Mouse (Mus musculus) adrenal gland, adult 2 months (tissue): Measurements from ENCODE around the gene Tjp3. TPM values are rescaled to one million over a fixed set of nuclear protein-coding genes. Genes with fewer than 3 reads are reported as not detected.

ENCODE experiments used
- DNase-seq: peaks from one replicate; pipeline ENCODE4 v3.0.0; 2021
- polyA plus RNA-seq: library from polyadenylated mRNA; depleted of rRNA; stranded (reverse); fragments of >200 nt; gene quantifications from 2 replicates; pipeline ENCODE4 v1.2.3, GENCODE M21; 2012
- total RNA-seq, 2 experiments: library from RNA; stranded (reverse); gene quantifications; 2 replicates each; pipeline ENCODE4 v1.2.3; 2021

Tjp3 gene
- total and polyA plus RNA-seq, 3 experiments, result 0.41 to 0.92 (median 0.72) TPM

DNA sequence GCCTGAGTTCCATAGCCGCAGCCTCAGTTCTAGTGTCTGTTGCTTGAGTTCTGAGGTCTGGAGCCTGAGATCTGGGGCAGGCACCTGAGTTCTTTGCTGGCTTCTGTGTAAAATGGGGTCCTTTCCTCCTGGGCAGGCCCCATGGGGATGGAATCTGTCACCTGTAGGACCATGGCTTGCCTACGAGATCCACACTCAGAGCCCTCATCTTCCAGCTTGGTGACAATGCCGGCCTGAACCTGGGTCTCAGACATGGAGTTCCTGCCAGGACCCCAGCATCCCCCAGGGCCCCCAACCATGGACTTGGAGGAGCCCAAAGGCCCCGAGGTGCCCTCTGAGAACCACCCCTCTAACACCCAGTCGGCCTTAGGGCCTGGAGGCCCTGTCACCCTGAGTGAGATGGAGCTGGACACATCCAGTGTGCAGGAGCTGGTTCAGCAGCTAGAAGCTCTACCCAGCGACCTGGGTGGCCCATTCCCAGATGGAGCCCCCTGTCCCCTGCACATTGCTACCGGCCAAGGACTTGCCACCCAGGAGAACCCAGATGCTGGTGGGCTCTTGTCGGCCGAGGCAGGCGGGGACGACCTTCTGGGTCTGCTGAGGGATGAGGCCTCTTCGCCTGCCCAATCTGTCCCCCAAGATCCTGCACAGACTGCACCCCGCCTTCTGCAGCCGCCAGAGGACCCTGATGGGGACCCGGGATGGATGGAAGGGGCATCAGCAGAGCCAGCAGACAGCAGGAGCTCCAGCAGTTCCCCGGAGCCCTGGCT lies 22.6 kb downstream of the Tjp3 start:
- DNase-seq, result no peak

DNA sequence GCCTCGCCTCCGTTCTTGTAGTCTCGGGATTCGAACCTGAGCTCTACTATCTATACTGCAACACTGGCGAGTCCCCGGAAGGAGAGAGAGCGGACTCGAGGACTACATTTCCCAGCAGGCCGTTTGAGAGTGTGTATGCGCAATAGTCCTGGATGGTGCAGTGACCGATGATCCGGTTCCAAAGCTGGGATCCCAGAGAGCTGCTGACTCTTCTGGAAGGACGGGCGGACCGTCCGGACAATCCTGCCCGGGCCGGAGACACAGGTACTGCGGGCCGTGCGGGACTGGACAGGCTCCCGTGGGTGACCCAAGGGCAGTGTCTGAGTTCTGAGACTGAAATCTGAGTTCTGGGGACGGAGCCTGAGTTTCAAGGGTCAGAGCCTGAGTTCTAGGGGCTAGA lies 23.3 kb downstream of the Tjp3 start:
- DNase-seq, result peak; percentile 91

DNA sequence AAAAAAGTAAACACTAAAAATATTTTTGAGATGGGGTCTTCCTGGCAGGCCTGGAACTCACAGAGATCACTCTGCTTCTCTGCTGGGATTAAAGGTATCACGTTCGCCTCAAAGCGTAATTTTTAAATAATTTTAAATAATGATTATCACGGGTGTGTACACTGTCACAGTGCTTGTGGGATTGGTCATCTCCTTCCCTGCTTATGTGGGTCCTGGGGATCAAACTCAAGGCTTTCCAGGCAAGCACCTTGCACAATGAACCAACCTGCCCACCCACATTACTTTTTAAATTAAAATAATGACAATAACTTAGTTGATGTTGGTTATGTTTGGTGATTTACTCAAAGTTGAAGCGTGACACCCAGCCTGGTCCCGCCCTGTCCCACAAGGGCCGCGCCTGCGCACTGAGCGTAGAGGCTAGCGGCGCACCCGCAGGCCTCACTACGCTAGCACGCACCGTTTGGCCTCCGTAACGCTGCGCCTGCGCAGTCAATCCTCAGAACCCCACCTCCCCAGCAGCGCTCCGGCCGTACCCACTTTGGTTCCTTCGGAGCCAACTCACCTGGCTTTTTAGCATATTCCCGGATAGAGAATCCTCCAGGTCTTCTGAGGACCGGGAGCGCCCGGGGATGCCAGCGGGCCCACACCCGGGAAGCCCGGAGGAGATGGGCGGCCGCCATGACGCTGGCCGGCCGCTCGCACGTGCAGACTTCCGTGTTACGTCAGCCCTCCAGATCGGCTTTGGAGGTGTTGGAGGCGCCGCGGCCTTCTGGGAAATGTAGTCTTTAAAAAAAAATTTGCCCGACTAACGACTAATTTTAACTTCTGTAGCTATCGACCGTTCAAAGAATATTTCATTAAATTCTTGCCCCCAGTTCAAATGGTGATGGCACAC lies 24.9 kb downstream of the Tjp3 start, which contains the start of the genes Mrpl54 and Apba3:
TSS of gene Mrpl54 (minus strand) at position 724 of the 895 bp plus-strand sequence.
TSS of gene Apba3 (plus strand) at position 750 of the 895 bp plus-strand sequence.
- DNase-seq, result peak; percentile 97

DNA sequence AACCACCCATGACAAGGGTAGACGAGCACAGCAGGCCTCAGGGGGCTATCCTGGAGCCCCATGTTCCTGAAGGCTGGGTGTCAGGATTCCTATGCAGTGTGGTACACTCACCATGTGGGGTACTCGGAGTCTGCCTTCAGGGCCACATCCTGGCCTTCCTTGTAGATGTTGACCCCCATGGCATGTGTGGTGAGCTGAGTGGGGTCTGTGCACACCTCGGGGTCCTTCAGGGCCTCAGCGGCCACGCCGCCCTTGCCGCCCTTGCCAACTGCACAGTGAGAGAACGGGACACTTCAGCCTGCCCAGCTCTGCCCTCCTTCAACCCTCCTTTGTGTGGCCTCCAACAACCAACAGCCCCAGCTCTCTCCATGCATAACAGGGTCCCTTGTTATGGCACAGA lies 25.8 kb downstream of the Tjp3 start:
- DNase-seq, result no peak

DNA sequence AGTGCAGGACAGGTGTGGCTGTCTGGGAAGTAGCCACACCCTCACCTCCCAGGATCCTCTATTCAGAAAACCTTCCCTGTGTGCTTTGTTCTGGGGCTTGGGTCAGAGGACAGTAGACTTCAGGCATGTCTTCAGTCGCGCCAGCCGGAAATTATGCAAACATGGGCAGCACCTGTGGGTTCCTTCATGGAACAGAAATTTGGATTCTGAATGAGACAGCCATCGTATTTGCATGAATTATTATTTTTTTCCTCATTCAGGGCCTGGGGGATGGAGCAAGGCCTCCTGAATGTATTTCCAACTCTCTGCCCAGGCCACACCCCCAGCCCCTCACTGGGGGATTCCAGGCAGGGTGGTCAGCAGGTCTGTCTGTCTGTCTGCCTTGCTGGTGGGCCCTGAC lies 30.4 kb downstream of the Tjp3 start:
- DNase-seq, result no peak

DNA sequence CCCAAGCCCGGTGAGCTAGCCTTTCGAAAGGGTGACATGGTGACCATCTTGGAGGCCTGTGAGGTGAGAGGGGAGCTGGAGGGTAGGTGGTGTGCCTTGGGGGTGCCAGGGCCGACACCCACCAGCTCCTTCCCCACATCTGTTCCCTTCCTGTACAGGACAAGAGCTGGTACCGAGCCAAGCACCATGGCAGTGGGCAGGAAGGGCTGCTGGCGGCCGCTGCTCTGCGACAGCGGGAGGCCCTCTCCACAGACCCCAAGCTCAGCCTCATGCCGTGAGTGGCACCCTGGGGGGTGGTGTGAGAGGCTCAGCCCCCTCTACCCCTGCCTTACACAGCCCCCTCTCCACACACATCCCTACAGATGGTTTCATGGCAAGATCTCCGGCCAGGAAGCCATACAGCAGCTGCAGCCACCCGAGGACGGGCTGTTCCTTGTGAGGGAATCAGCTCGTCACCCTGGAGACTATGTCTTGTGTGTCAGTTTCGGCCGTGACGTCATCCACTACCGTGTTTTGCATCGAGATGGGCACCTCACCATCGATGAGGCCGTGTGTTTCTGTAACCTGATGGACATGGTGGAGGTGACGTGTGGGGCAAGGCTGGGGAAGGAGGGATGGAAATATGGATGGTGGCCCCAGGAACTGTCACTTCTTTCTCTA lies 32.0 kb downstream of the Tjp3 start:
- no peak for DNase-seq

DNA sequence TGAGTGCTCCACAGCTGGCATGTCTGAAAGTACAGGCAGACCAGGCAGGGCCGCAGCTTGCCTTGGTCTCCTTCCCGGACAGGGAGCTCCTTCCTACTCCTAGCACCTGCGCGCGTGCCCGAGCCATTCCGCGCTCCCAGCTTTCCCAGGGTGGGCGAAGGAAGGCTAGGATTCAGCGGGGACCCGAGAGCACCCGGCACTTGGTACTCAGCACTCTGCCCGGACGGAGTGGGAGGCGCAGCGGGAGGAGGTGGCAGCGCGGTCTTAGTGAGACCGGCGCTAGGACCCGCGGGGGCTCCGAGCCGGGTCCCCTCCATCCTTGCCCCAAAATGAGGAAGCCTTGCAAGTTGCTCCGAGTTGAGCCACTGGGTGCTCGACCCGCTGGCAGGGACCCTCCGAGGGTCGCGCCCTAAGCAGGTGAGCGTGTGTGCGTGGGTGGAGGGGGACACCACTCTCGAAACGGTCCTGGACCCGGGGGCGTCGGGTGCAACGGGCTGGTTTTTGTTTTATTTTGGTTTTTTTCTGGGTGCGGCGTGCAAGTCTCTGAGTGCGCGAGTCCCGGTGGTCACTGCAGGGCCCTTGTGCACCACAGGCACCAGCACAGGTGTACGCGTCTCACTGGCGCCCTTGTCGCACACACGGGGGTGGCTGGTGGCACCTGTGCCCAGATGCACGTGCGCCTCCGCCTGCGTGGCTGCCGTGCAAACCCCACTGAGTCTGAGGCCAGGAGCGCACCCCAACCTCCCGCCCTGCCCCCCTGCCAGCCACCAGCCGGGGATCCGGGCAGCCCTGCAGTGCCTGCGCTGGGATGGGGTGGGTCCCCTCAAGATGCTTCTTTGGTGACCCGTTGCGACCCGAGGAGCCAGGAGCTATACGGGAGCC lies 34.0 kb downstream of the Tjp3 start:
- DNase-seq, result no peak

DNA sequence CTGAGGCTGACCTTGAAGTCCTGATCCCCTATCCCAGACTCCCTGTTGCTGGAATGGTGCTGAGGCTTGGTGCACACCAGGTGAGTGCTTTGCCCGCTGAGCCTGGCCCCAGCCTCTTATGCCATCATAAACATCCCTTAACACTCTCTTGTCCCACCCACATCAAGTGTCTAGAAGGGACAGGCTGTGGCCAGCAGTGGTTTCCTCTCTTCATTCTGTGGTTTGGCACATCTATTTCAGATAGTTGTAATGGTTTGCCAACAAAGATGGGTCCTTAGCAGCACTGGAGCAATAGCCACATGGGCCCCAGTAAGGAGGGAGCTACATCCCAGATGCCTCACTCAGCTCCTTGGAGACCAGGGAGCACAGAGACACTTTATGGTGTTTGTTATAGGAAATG lies 36.5 kb downstream of the Tjp3 start:
- no peak for DNase-seq

DNA sequence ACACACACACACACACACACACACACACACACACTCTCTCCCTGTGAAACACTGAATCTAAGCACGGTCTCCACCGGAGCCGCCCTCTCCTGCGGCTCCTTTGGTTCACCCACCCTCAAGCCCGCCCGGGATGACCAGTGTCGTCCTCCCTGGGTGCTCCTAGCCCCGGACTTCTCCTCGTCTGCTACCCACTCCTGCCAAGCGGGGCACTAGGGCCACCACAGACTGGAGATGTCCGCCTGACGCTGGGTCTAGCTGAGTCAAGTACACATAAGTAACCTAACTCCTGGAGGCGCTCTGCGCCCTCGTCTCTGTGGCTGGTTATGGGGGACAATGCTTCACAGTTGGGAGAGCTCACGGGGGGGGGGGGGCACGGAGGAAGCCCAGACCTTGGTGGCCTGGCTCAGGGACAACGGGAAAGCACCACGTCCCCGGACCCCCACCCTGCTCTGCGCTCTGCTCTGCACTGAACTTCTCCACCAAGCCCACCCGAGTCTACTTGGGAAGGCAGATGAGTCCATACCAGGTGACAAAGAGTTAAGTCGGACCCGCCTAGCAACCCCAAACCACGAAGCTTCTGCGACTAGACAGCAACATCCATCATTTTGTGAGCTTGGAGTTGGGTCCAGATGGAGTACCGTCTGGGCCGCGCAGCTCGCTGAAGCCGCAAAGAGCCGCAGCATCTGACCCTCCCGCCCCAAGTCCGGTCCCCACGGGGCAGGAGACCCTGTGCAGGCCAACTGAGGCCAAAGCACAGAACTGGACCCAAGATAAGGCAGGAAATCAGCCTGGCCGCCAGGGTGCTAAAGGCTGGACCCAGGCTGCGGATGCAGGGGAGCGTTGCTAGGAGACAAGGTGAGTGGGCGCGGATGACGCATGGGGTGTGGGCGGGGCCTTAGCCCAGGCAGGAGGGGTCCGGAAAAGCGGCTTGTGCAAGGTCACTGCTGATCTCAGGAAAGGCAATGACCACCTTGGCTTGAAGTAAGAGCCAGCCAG lies 38.7 kb downstream of the Tjp3 start, which contains the start of gene Matk:
TSS of gene Matk (plus strand) at position 512 of the 996 bp plus-strand sequence.
- DNase-seq, result peak; percentile 68

DNA sequence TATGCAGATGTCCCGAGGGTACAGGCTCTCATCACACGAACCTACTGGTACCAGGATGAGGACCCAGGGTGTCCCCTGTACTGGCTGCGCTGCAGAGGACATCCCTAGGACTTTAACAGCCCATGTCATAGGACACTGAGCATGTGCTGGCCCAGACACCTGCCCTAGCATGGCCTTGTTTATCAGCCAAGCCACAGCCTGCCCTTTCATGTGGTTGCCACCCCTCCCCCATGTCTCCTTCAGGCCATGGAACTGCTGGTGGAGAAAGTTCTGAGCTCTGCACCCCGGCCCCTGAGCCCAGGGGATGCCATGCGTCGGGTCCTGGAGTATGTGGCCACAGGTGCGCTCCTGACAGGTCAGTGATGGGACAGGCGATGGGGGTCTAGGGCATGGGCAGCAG lies 41.9 kb downstream of the Tjp3 start:
- no peak for DNase-seq

DNA sequence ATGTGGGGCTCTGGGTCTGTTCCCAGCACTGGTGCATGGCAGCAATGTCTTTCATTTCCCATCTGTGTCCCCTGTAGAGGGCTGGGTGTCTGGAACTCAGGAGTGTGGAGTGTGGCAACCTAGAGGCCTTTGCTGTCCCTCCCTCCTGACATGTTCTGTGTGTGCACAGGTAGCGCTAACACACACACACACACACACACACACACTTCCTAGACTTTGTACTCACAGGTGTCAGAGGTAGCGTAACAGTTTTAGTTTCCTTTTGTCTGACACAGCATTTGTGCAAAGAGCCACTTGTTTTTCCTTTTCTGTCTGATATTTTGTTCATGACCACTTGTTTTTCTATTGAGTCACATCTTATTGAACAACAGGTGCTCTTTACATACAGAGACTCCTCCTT lies 43.6 kb downstream of the Tjp3 start:
- DNase-seq, result no peak

DNA sequence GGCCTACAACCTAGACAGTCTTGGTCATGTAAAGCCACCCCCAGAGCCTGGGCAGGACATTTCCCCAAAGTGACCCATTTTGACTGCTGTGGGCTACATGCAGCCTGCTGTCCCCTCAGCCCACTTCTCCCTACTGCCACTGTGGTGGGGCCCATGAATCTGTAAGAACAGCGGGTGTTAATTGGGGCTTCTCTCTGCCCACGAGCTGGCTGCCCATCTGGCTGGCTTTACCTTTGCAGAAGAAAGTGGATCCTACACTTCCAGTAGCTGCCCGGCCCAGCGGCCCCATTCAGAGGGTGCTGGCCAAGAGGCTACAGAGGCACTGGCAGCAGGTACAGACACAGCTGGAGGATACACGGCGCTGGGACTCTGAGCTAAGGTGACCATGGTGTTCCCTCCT lies 46.2 kb downstream of the Tjp3 start:
- no peak for DNase-seq

DNA sequence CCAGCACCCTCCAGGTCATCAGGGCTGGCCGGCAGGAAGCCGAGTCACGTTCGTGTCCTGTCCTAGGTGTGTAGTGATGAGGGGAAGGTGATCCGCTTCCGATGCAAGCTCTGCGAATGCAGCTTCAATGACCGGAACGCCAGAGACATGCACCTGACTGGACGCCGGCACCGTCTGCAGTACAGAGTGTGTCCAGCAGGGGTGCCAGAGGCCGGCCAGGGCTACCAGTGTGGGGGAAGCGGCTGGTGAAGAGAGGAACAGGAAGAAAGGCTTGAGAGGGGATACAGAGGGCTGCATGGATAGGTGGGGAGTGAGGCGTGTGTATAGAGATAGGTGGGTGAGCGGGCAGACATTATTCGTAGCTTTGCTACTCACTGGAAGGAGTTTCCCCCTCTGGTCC lies 46.8 kb downstream of the Tjp3 start:
- DNase-seq, result peak; percentile 73

DNA sequence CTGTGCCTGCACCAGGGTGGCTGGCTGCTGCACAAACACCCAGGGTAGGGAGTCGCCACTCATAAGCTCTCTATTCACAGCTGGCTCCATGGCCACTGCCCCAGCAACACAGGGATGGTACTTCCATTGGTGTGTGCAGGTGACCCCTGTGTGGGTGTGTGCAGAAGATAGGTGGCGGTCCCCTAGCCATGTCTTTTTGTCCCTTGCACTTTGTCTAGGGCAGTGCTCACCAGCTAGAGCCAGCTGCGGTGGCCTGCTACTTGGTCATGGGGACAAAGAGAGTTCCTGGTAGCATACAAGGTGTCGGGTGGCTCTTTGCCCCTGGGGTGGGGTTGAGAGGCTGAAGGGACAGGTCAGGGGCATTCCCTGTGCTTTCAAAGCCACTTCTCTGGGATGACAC lies 47.2 kb downstream of the Tjp3 start:
- DNase-seq, result no peak

DNA sequence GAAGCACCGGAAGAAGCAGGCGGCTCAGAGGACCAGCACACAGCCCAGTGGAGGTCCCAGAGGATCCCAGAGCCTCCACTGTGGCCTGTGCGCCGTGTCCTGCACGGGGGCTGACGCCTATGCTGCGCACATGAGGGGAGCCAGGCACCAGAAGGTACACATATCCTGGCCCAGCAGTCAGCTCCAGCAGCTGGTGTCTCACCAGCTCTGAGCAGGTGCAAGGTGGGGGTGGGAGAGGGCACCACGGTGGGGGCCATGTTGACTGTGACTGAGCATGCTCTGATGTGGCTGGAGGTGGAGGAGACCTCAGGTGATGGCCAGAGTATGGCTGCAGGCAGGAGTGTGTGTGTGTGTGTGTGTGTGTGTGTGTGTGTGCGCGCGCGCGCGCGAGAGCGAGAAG lies 49.4 kb downstream of the Tjp3 start:
- DNase-seq, result no peak

DNA sequence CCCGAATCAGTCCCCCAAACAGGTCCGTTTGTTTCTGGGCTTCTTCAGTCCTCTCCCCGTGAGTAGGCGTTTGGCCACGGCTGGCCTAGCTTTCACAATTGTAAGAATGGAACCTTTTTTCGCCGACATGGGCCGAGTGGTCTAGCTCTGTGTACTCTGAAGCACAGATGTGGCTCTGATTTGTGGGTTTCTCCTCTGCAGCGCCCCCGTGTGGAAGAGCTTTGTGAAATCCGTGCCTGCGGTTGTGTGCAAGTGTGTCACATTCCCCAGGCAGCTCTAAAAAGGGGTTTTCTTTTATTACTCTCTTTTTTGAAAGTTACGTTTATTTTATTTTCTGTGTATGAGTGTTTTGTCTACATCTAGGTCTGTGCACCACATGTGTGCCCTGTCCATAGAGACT lies 50.5 kb downstream of the Tjp3 start:
- peak; percentile 47 for DNase-seq

DNA sequence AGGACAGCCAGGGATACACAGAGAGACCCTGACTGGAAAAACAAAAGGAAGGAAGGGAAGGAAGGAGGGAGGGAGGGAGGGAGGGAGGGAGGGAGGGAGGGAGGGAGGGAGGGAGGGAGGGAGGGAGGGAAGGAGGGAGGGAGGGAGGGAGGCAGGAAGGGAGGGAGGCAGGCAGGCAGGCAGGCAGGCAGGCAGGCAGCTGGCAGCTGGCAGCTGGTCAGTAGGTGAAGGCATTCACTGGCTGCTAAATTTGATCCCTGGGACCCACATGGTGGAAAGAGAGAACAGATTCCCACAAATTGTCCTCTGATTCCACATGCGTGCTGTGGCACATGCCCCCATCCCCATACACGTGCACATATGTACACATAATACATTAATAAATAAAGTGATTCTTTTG lies 52.8 kb downstream of the Tjp3 start:
- no peak for DNase-seq

DNA sequence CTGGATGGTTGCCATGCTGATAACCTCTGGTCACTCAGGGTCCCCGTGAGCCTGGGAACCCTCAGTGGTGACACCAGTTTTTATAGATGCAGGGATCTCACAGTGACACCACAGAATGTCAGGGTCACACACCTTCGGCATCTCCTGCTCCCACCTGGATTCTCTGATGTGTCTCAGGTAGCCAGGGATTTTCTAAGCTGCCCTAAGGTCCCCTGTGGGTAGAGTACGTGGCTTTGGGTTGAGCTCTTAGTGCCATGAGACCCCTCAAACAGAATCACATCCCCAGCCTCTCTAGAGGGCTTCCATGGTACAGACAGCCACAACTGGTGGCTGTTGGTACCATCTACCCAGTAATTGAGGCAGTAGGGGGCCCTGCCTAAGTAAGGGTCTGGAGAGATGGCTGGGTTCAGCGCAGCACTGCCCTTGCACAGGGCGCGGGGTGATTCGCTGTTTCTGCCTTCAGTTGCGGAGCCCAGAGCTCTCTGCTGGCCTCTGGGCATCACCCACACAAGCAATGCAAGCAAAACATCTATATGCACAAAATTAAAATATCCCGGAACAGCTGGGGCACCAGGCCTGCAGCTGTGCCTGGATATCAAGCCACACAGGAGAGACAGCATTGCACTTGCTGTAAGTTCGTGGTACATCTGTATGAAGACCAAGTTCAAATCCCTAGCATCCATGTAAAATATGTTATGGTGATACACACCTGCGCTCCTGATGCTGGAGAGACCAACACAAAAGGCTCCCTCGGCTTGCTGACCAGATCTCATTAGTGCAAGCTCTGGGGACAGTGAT lies 54.7 kb downstream of the Tjp3 start:
- DNase-seq, result no peak

DNA sequence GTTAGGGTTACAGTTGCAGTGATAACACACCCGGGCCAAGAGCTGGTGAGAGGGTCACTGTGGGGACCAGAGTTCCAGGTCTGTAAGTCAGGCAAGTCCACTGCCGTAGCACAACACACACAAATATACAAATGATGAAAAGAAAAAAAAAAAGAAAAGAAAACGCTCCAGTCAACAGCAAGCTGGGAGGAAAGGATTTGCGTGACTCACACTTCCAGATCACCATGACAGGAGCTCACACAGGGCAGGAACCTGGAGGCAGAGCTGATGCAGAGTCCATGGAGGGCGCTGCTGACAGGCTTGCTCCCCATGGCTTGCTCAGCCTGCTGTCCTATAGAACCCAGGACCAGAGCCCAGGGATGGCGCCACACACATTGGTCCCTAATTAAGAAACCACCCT lies 57.2 kb downstream of the Tjp3 start:
- peak; percentile 41 for DNase-seq
